Mouse (Mus musculus): ENCODE measurements around the gene Amigo1. TPM values are rescaled to one million over a fixed set of nuclear protein-coding genes. Genes with fewer than 3 reads are reported as not detected.

Gene Amigo1
- polyA plus RNA-seq, 1 experiment from 2014 or later = 4.5 TPM

GRCm38 (mm10) chr3:108185460-108186097 is 556 bp upstream of the Amigo1 start:
- peak overlapping the region; percentile 93 for H3K9ac ChIP-seq
- H3K27ac ChIP-seq (ENCODE audit: poor library complexity, severe bottlenecking) = no peak overlapping the region
- peak overlapping the region; percentile 100 for H3K4me2 ChIP-seq
- H3K9me3 ChIP-seq (replicated peaks) = no peaks in the 10 kb centered on the region
- peak overlapping the region; percentile 96 for H3K4me3 ChIP-seq
- 0 out of 2 replicates have a peak, but pooled peaks cover 3% of the 10 kb centered on the region for H3K36me3 ChIP-seq
- H3K27me3 ChIP-seq (replicated peaks) = peaks cover 28% of the 10 kb centered on the region
- peaks cover 23% of the 10 kb centered on the region for H3K4me1 ChIP-seq (replicated peaks)
- 3% methylated on average over 16 of the region's 16 CpGs for WGBS
- ATAC-seq (ENCODE audit: insufficient number of reproducible peaks, low FRiP score) = no peak

- Histone ChIP-seq H3K4me1 (replicated peaks) (peaks cover 31% of the 10 kb centered on the region), H3K9ac (peak overlapping the region; percentile 93; the same call in 1 of the 2 replicates), H3K27ac (ENCODE audit: poor library complexity, severe bottlenecking) (no peak overlapping the region), H3K27me3 (replicated peaks) (peaks cover 28% of the 10 kb centered on the region), H3K36me3 (0 out of 2 replicates have a peak, but pooled peaks cover 3% of the 10 kb centered on the region), H3K4me2 (peak overlapping the region; percentile 100), H3K9me3 (replicated peaks) (no peaks in the 10 kb centered on the region), H3K4me3 (peak overlapping the region; percentile 96)
- WGBS = 66% methylated on average over 20 of the region's 20 CpGs
- no peak for ATAC-seq (ENCODE audit: insufficient number of reproducible peaks, low FRiP score)
Measured at GRCm38 (mm10) chr3:108187111-108187795, 1.1 kb downstream of the Amigo1 start.

DNA sequence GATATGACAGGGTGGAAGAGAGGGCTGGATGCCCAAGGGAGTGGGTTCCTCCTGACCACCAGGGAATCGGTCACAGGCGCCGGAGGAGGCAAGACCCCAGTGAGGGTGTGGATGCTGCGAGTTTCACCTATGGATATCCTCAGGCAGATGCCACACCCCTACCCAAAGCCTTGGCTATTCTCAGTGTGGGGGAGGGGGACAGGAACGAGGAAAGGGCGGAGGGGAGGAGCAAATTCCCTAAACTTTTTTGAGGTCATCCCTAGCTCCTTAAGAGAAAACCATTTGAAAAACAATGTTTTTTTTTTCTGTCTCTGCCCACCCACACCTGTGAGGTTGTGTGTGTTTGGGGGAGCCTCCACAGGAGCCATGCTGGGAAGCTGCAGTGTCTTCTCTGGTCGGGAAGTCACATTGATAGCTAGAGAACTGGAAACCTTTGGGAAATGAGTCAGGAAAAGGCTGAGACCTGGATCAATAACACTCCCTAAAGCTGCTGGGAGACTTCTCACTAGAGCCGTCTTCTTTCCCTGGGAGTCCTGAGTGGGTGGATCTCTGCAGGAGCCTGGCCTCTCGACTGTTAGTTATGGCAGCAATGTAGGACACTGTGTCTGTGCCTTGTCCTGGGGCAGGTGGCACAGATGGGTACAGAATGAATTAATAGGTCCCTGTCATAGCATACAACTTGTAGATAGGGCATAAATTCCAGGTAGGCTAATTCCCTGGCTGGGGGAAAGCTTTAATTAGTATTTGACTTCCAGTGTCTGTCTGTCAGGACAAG is 2.8 kb downstream of the Amigo1 start:
- no peak overlapping the region for H3K9ac ChIP-seq
- no peak for ATAC-seq (ENCODE audit: insufficient number of reproducible peaks, low FRiP score)
- H3K9me3 ChIP-seq (replicated peaks) = no peaks in the 10 kb centered on the region
- 61% methylated on average over 9 of the region's 9 CpGs for WGBS
- H3K27ac ChIP-seq (ENCODE audit: poor library complexity, severe bottlenecking) = no peak overlapping the region
- H3K27me3 ChIP-seq (replicated peaks) = peaks cover 26% of the 10 kb centered on the region
- no peak overlapping the region for H3K4me3 ChIP-seq
- H3K4me2 ChIP-seq = no peak overlapping the region
- peaks cover 40% of the 10 kb centered on the region for H3K4me1 ChIP-seq (replicated peaks)
- 0 out of 2 replicates have a peak, but pooled peaks cover 3% of the 10 kb centered on the region for H3K36me3 ChIP-seq

- peak overlapping the region; percentile 31; the same call in 1 of the 2 replicates for H3K4me2 ChIP-seq
- no peak overlapping the region for H3K9ac ChIP-seq
- no peak for ATAC-seq (ENCODE audit: insufficient number of reproducible peaks, low FRiP score)
- H3K9me3 ChIP-seq (replicated peaks) = no peaks in the 10 kb centered on the region
- 47% methylated on average over 5 of the region's 5 CpGs for WGBS
- H3K4me1 ChIP-seq (replicated peaks) = peaks cover 41% of the 10 kb centered on the region
- H3K27me3 ChIP-seq (replicated peaks) = peaks cover 22% of the 10 kb centered on the region
- H3K36me3 ChIP-seq = 0 out of 2 replicates have a peak, but pooled peaks cover 3% of the 10 kb centered on the region
- H3K4me3 ChIP-seq = no peak overlapping the region
- no peak overlapping the region for H3K27ac ChIP-seq (ENCODE audit: poor library complexity, severe bottlenecking)
Measured at GRCm38 (mm10) chr3:108189897-108190296, 3.8 kb downstream of the Amigo1 start.

DNA sequence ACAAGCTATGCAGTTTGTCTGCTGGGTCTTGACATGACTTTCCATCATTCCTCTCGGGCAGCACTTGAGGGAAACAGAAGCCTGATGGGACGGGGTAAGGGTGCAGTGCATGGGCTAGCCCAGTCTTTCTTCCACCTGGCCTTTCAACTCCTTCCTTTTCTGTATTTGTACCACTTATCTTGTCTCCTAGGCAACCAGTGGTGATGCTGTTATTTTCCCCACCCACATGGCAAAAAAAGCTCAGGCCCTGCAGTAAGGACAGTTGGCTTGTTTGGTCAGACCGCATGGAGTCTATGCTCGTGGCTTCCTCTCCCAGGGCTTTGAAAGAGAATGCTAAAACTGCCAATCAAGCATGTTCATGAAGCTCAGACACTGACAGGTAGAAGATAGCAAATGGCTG is 7.6 kb downstream of the Amigo1 start:
- Histone ChIP-seq H3K9ac (no peak overlapping the region), H3K9me3 (replicated peaks) (no peaks in the 10 kb centered on the region), H3K4me3 (no peak overlapping the region), H3K4me1 (replicated peaks) (peaks cover 56% of the 10 kb centered on the region), H3K4me2 (no peak overlapping the region), H3K27me3 (replicated peaks) (no peaks in the 10 kb centered on the region), H3K27ac (ENCODE audit: poor library complexity, severe bottlenecking) (no peak overlapping the region), H3K36me3 (no peaks in the 10 kb centered on the region)
- WGBS = 45% methylated on average over 4 of the region's 4 CpGs
- ATAC-seq (ENCODE audit: insufficient number of reproducible peaks, low FRiP score) = no peak

DNA sequence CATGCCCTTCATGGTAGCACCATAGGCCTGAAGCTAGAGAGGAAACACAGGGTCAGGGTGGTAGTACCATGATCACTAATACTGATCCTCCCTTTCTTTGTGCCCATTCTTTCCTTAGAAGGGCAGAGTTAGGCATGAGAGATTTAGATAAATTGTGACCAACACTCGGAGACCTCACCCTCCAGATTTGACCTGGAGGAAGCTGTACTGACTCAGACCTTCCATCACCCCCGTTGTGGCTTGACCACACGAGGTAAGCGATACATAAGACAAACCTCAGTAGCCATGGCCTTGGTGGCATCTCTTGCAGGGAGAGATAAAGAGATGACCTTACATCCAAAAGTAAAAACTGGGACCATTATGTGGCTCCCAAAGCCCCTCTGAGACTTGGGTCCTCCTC is 9.2 kb downstream of the Amigo1 start:
- Histone ChIP-seq H3K4me3 (no peak overlapping the region), H3K27me3 (replicated peaks) (no peaks in the 10 kb centered on the region), H3K27ac (ENCODE audit: poor library complexity, severe bottlenecking) (no peak overlapping the region), H3K4me1 (replicated peaks) (peaks cover 54% of the 10 kb centered on the region), H3K9me3 (replicated peaks) (no peaks in the 10 kb centered on the region), H3K4me2 (no peak overlapping the region), H3K9ac (no peak overlapping the region), H3K36me3 (0 out of 2 replicates have a peak, but pooled peaks cover 6% of the 10 kb centered on the region)
- WGBS = 81% methylated on average over 4 of the region's 4 CpGs
- no peak for ATAC-seq (ENCODE audit: insufficient number of reproducible peaks, low FRiP score)

- Histone ChIP-seq H3K27me3 (replicated peaks) (no peaks in the 10 kb centered on the region), H3K36me3 (0 out of 2 replicates have a peak, but pooled peaks cover 6% of the 10 kb centered on the region), H3K4me3 (no peak overlapping the region), H3K27ac (ENCODE audit: poor library complexity, severe bottlenecking) (peak overlapping the region; percentile 38), H3K4me1 (replicated peaks) (peaks cover 53% of the 10 kb centered on the region), H3K4me2 (no peak overlapping the region), H3K9ac (no peak overlapping the region), H3K9me3 (replicated peaks) (no peaks in the 10 kb centered on the region)
- WGBS = 57% methylated on average over 7 of the region's 7 CpGs
- no peak for ATAC-seq (ENCODE audit: insufficient number of reproducible peaks, low FRiP score)
Measured at GRCm38 (mm10) chr3:108195941-108196590, 9.9 kb downstream of the Amigo1 start.

DNA sequence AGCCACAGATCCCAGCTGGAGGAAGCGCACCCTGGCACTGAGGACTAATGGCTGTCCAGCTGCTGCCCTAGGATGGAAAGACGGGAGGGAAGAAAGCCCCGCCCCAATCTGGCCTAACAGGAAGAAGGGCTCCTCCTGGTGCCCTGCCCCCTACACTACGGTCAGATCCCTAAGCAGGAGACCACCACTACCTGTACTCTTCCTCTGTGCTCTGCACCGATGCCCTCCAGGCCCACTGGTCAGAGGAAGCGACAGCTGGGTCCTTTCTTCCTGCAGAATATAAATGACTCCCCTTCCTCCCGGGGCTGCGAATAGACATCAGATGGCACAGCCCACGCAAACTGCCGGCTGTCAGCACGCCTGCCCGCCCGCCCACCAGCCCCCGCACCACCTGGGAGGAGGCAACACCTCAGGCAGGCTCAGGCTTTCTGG is 10.9 kb downstream of the Amigo1 start:
- Histone ChIP-seq H3K9me3 (replicated peaks) (no peaks in the 10 kb centered on the region), H3K27ac (ENCODE audit: poor library complexity, severe bottlenecking) (no peak overlapping the region), H3K36me3 (peaks cover 9% of the 10 kb centered on the region; the same call in 1 of the 2 replicates), H3K27me3 (replicated peaks) (no peaks in the 10 kb centered on the region), H3K4me2 (peak overlapping the region; percentile 58), H3K4me3 (peak overlapping the region; percentile 10), H3K4me1 (replicated peaks) (peaks cover 50% of the 10 kb centered on the region), H3K9ac (peak overlapping the region; percentile 51)
- no peak for ATAC-seq (ENCODE audit: insufficient number of reproducible peaks, low FRiP score)
- WGBS = 20% methylated on average over 14 of the region's 14 CpGs

- no peaks in the 10 kb centered on the region for H3K27me3 ChIP-seq (replicated peaks)
- H3K4me1 ChIP-seq (replicated peaks) = peaks cover 39% of the 10 kb centered on the region
- H3K9ac ChIP-seq = no peak overlapping the region
- H3K4me2 ChIP-seq = peak overlapping the region; percentile 64; the same call in 1 of the 2 replicates
- no peak overlapping the region for H3K27ac ChIP-seq (ENCODE audit: poor library complexity, severe bottlenecking)
- peaks cover 26% of the 10 kb centered on the region for H3K36me3 ChIP-seq
- no peaks in the 10 kb centered on the region for H3K9me3 ChIP-seq (replicated peaks)
- 93% methylated on average over 6 of the region's 6 CpGs for WGBS
- no peak overlapping the region for H3K4me3 ChIP-seq
- no peak for ATAC-seq (ENCODE audit: insufficient number of reproducible peaks, low FRiP score)
Measured at GRCm38 (mm10) chr3:108199231-108199630, 13.1 kb downstream of the Amigo1 start.

GRCm38 (mm10) chr3:108200329-108201323 is 14.5 kb downstream of the Amigo1 start, which contains the start of gene Cyb561d1:
Cyb561d1 (minus strand) TSS chr3:108201212.
- Histone ChIP-seq H3K27ac (ENCODE audit: poor library complexity, severe bottlenecking) (peak within 1 kb of the TSS; percentile 88), H3K27me3 (replicated peaks) (no peaks in the 10 kb centered on the region), H3K9me3 (replicated peaks) (no peaks in the 10 kb centered on the region), H3K36me3 (peaks cover 40% of the 10 kb centered on the region), H3K4me1 (replicated peaks) (peaks cover 37% of the 10 kb centered on the region), H3K4me3 (peak within 1 kb of the TSS; percentile 68), H3K9ac (peak within 1 kb of the TSS; percentile 74), H3K4me2 (peak within 1 kb of the TSS; percentile 64)
- peak; percentile 95 for ATAC-seq (ENCODE audit: insufficient number of reproducible peaks, low FRiP score)
- WGBS = 3% methylated on average over 44 of the region's 44 CpGs
